Mouse (Mus musculus) liver, embryonic 13.5 days (tissue): ENCODE results near the gene Ofcc1. TPM values are rescaled to one million over a fixed set of nuclear protein-coding genes. Genes with fewer than 3 reads are reported as not detected.

Source experiments
- ATAC-seq: fragments of 200-750 bp; cut with Nextera tagmentation; 2 replicates; pipeline ENCODE4 v1.8.0; 2017; ENCODE audit warnings: low read depth, mild to moderate bottlenecking, moderate number of reproducible peaks, moderate library complexity
- DNase-seq: peaks from one replicate; pipeline ENCODE4 v3.0.0; 2022
- H3K27ac ChIP-seq: fragments of 300-500 bp; sonication (generic); 2 replicates; pipeline ENCODE4 v1.5.1; 2015; ENCODE audit warnings: moderate library complexity, mild to moderate bottlenecking, inconsistent platforms
- H3K27me3 ChIP-seq: fragments of 300-500 bp; sonication (generic); 2 replicates; pipeline ENCODE4 v1.6.1; 2015; ENCODE audit warnings: mild to moderate bottlenecking, inconsistent platforms
- H3K36me3 ChIP-seq: fragments of 300-500 bp; sonication (generic); 2 replicates; pipeline ENCODE4 v1.6.1; 2015; ENCODE audit warnings: mild to moderate bottlenecking, inconsistent platforms
- H3K4me1 ChIP-seq: fragments of 300-500 bp; sonication (generic); replicated peaks from 2 replicates; pipeline ENCODE4 v1.6.1; 2015; ENCODE audit warnings: inconsistent platforms
- H3K4me2 ChIP-seq: fragments of 300-500 bp; sonication (generic); 2 replicates; pipeline ENCODE4 v1.6.1; 2015; ENCODE audit warnings: inconsistent platforms, mild to moderate bottlenecking, moderate library complexity
- H3K4me3 ChIP-seq: fragments of 300-500 bp; sonication (generic); replicated peaks from 2 replicates; pipeline ENCODE4 v1.5.1; 2015; ENCODE audit warnings: mild to moderate bottlenecking, inconsistent platforms
- H3K9ac ChIP-seq: fragments of 300-500 bp; sonication (generic); 2 replicates; pipeline ENCODE4 v1.6.1; 2015; ENCODE audit warnings: mild to moderate bottlenecking, inconsistent platforms
- H3K9me3 ChIP-seq: fragments of 300-500 bp; sonication (generic); replicated peaks from 2 replicates; pipeline ENCODE4 v1.6.1; 2016; ENCODE audit warnings: inconsistent platforms
- WGBS: fragments of 180-500 bp; shearing (Covaris S2); methylation state at CpG from one replicate; pipeline ENCODE4 v1.1.7; 2015; ENCODE audit not compliant: insufficient replicate concordance; 5-methylcytosine and 5-hydroxymethylcytosine counted together
- polyA plus RNA-seq: library from polyadenylated mRNA; unstranded; fragments of >200 nt; fragmentation: Nextera tagmentation; extraction: Ambion mirVana; gene quantifications from 2 replicates; pipeline ENCODE4 v1.2.1, GENCODE M21; 2015

Ofcc1 gene
- polyA plus RNA-seq, 1 experiment from 2014 or later = not detected

DNA sequence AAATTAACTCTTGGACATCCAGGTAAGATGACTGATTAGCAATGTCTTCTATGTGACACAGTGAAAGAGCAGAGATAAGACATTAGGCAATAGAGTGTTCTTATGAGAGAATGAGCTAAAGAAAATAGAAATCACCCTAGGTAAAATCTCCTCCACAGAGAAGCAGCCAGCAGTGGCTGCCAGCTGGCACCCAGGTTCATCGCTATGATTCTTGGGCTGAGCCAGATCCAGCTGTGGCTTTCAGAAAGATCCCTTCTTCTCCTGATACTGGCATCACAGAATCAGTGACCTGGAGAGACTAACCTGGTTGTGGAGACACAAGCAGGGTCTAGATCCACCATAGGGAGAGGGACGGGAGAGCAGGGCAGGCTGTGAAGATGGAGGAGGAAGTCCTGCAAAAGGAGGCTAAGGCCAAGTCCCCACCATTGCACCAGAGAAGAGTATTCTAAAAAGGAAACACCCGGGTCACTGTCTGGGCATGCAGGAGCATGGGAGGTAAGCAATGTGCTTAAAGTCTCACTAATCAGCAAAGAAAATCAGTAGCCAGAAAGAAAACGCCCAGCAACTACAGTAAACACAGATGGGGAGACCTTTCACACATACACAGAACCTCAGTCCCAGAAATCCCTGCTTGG, 46.0 kb downstream of the Ofcc1 start:
- 53% methylated on average over 4 of the region's 4 CpGs for WGBS
- no peak for DNase-seq
- no peak overlapping the region for H3K27ac ChIP-seq
- no peak overlapping the region for H3K9ac ChIP-seq
- H3K4me3 ChIP-seq = no peak overlapping the region
- no peaks in the 10 kb centered on the region for H3K27me3 ChIP-seq
- no peak overlapping the region for H3K4me2 ChIP-seq
- no peaks in the 10 kb centered on the region for H3K36me3 ChIP-seq
- no peaks in the 10 kb centered on the region for H3K4me1 ChIP-seq
- no peak for ATAC-seq
- no peaks in the 10 kb centered on the region for H3K9me3 ChIP-seq

DNA sequence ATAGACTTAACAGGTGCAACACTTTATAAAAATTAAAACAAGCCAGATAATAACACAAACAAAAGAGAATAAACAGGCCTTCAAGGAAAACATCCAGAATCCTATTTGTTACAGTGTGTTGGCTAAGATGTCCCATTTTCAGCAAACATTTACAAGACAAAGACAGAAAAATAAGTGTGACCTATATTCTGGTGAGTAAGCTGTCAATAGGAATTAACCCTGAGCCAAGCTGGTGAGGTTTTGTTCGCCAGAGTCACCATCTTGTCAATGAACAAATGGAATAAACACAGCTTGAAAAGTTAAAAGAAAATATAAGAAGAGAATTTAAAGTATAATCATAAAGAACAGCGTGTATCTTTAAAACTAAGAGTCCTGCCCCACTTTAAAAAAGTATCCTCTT, 68.4 kb downstream of the Ofcc1 start:
- no peaks in the 10 kb centered on the region for H3K4me1 ChIP-seq
- H3K36me3 ChIP-seq = no peaks in the 10 kb centered on the region
- no peak overlapping the region for H3K4me3 ChIP-seq
- ATAC-seq = no peak
- H3K9me3 ChIP-seq = no peaks in the 10 kb centered on the region
- H3K9ac ChIP-seq = no peak overlapping the region
- H3K27me3 ChIP-seq = no peaks in the 10 kb centered on the region
- H3K4me2 ChIP-seq = no peak overlapping the region
- DNase-seq = no peak
- 46% methylated on average over 2 of the region's 2 CpGs for WGBS
- no peak overlapping the region for H3K27ac ChIP-seq

DNA sequence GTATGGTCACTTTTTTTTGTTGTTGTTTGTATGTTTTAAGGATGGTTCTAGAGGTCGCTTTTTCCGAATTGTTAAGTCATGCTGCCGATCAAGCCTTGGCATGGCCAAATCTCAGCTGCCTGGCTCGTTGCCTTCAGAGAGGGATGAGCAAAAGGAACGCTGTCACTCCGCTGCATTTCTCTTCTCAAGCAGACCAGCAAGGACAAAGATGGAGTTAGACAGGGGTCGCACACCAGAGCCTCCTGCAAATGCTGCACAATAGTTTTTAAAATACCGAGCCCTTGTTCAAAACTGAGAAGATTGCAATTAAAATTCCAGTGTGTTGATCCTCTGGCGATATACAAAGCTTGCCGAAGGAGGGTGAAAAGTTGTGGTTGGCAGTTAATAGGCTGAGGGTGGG, 70.4 kb downstream of the Ofcc1 start:
- H3K36me3 ChIP-seq = no peaks in the 10 kb centered on the region
- no peaks in the 10 kb centered on the region for H3K4me1 ChIP-seq
- WGBS = 80% methylated on average over 10 of the region's 10 CpGs
- DNase-seq = no peak
- no peaks in the 10 kb centered on the region for H3K9me3 ChIP-seq
- no peak overlapping the region for H3K27ac ChIP-seq
- H3K4me3 ChIP-seq = no peak overlapping the region
- H3K27me3 ChIP-seq = no peaks in the 10 kb centered on the region
- H3K9ac ChIP-seq = no peak overlapping the region
- no peak for ATAC-seq
- no peak overlapping the region for H3K4me2 ChIP-seq

DNA sequence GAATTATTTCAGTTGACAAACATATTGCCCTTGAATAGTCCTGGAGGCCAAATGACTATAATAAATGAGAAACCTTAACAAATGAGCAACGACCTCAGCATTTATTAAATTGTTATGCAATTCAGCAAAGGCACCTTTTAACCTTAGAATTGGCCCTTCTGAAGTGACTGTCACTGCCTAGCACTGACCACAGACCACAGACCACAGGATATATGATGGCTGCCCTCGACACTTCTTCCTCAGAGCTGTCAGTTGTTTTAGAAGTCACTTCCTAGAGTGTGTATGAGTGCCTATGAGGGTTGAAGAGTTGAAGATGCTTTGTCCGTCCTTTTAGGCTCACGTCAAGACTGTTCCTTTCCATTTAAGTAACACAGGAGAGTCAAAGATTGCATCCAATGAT, 72.6 kb downstream of the Ofcc1 start:
- H3K9me3 ChIP-seq = no peaks in the 10 kb centered on the region
- no peaks in the 10 kb centered on the region for H3K27me3 ChIP-seq
- ATAC-seq (no peak), DNase-seq (no peak)
- no peaks in the 10 kb centered on the region for H3K4me1 ChIP-seq
- H3K36me3 ChIP-seq = no peaks in the 10 kb centered on the region
- no peak overlapping the region for H3K9ac ChIP-seq
- H3K4me3 ChIP-seq = no peak overlapping the region
- H3K27ac ChIP-seq = no peak overlapping the region
- WGBS = 17% methylated on average over 4 of the region's 4 CpGs
- no peak overlapping the region for H3K4me2 ChIP-seq

DNA sequence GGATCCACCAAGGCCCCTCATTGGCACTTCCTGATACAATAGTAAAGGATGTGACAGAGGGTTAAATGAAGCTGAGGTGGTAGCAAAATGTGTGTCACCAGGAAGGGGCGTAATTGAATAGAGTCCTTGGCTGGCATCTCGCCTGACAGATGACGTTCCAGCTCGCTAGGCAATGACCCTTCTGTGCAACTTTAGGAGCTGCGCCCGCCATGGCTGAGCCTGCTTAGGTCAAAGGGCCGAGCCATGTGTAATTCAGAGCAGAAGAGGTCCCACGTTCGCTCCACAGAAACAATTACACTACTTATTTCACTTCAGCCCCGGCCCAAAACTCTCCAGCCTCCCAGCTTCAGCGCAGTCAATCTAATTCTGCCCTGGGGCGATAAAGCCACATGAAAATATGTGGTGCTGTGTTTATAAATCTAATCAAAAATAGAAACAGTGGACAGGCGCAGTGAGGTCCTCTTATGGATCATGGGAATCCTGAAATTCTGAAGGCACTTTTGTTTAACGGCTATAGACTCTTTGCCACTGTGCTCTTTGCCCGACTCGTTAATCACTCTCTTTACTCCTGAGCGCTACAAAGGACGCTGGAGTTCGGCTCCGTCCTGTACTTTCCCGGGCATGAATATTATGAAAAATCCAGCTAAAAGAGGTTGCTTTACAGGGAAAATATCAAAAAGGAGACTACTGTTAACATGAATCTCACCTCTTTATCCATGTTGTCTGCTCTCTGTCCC, 73.8 kb downstream of the Ofcc1 start:
- DNase-seq (no peak), ATAC-seq (no peak)
- Histone ChIP-seq H3K4me2 (no peak overlapping the region), H3K36me3 (no peaks in the 10 kb centered on the region), H3K4me1 (no peaks in the 10 kb centered on the region), H3K27ac (no peak overlapping the region), H3K9ac (no peak overlapping the region), H3K27me3 (no peaks in the 10 kb centered on the region), H3K4me3 (no peak overlapping the region), H3K9me3 (no peaks in the 10 kb centered on the region)
- WGBS = 69% methylated on average over 21 of the region's 21 CpGs

DNA sequence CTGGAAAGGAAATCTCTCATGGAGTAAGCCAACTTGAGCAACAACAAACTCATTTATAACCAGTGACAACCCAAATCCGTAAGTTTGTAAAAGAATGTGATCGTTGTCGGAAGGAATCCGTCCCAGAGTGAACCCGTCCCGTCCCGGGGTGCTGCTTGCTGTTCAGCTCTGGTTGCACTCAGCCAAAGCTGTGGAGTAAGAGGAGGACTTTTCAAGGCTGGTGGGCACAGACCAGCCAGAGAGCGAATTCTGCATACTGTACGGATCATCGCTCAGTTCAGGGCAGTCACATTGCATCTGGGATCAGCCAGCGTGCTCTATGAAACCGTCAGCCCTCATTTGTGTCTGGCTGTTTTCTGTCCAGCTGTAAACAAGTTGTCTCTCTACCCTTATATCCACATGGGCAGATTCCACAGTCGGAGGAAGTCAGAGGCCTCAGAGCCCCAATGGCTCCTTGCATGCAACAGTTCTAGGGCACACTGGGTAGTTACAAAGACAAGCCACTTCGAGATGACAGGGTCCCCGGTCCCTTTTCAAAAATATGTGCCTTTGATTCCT, 75.9 kb downstream of the Ofcc1 start:
- no peak overlapping the region for H3K9ac ChIP-seq
- WGBS = 71% methylated on average over 15 of the region's 15 CpGs
- DNase-seq (no peak), ATAC-seq (no peak)
- no peak overlapping the region for H3K4me3 ChIP-seq
- no peak overlapping the region for H3K27ac ChIP-seq
- H3K4me2 ChIP-seq = no peak overlapping the region
- no peaks in the 10 kb centered on the region for H3K27me3 ChIP-seq
- no peaks in the 10 kb centered on the region for H3K9me3 ChIP-seq
- H3K36me3 ChIP-seq = no peaks in the 10 kb centered on the region
- H3K4me1 ChIP-seq = no peaks in the 10 kb centered on the region

DNA sequence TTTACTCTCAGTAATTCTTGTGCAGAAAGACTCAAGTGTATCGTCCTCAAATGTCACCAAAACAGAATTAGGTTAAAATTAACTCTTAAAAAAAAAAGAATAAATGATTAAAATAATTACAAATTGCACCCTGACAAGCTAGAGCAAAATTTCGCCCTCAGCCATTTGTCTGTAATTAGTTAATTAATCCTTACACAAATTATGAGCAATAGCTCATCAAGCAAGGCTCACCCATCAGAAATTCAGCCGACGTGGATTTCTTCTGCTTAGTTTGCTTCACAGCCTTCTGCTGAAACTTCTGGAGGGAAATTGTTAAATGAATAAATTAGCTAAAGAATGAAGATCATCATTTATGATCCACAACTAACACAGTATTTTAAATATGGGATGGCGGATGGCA, 80.6 kb downstream of the Ofcc1 start:
- Histone ChIP-seq H3K27ac (no peak overlapping the region), H3K4me1 (no peaks in the 10 kb centered on the region), H3K27me3 (no peaks in the 10 kb centered on the region), H3K4me3 (no peak overlapping the region), H3K9me3 (no peaks in the 10 kb centered on the region), H3K4me2 (no peak overlapping the region), H3K9ac (no peak overlapping the region), H3K36me3 (no peaks in the 10 kb centered on the region)
- no peak for DNase-seq
- ATAC-seq = no peak
- WGBS = 61% methylated on average over 5 of the region's 5 CpGs

DNA sequence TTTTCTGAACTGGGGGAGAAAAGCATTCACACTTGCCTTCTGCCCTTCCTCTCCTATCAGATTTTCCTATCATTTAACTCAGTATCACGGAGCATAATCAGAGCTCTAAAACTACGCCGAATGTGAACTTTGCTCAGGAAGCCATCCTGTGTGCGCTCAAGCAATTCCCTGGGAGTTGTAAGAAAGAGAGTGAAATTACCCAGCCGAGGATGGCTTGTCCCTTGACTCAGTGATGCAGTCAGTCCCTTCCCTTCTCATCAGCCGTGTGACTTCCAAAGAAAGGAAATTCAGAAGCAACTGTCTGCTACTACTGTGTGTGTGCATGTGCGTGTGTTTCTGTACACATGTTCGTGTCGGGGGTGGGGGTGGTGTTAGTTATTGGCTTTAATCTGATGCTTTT, 93.7 kb downstream of the Ofcc1 start:
- Histone ChIP-seq H3K9me3 (no peaks in the 10 kb centered on the region), H3K4me2 (no peak overlapping the region), H3K27ac (no peak overlapping the region), H3K4me3 (no peak overlapping the region), H3K9ac (no peak overlapping the region), H3K4me1 (no peaks in the 10 kb centered on the region), H3K27me3 (no peaks in the 10 kb centered on the region), H3K36me3 (no peaks in the 10 kb centered on the region)
- 74% methylated on average over 9 of the region's 9 CpGs for WGBS
- ATAC-seq = no peak
- no peak for DNase-seq

DNA sequence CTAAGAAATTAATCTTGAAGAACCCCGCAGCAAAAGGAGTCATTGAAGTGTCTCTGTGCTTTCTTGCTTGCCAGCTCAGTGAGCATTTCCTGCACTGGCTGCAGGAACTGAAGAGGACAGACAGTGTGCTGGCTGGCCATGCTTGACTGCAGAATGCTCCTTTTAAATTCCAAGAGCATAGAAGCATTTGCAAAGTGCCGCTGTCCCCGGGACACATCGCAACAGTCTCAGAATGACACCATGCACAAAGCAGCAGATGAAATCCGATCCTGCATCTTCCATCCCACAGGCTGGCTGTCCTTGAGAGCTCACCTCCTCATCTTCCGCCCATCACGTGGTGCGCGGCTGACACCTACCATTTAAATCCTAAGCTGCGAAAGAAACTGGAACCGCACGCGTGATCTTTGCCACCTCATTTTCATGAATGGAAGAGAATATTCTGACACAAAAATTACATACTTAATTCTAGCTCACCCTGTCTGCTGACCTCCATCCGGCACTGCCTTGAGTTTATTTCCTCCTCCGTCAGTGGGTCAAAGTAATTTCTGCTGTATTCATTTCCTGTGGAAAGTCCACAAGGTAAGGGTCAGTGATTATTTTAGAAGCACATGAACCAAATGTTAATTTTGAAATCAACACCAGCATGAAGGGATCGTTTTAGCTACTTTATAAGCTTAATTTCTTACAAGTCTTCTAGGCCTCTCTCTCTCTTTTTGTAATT, 98.0 kb downstream of the Ofcc1 start:
- H3K4me2 ChIP-seq = no peak overlapping the region
- no peaks in the 10 kb centered on the region for H3K9me3 ChIP-seq
- no peaks in the 10 kb centered on the region for H3K27me3 ChIP-seq
- no peak overlapping the region for H3K9ac ChIP-seq
- H3K27ac ChIP-seq = no peak overlapping the region
- DNase-seq (no peak), ATAC-seq (no peak)
- no peak overlapping the region for H3K4me3 ChIP-seq
- WGBS = 77% methylated on average over 16 of the region's 16 CpGs
- H3K36me3 ChIP-seq = no peaks in the 10 kb centered on the region
- no peaks in the 10 kb centered on the region for H3K4me1 ChIP-seq

DNA sequence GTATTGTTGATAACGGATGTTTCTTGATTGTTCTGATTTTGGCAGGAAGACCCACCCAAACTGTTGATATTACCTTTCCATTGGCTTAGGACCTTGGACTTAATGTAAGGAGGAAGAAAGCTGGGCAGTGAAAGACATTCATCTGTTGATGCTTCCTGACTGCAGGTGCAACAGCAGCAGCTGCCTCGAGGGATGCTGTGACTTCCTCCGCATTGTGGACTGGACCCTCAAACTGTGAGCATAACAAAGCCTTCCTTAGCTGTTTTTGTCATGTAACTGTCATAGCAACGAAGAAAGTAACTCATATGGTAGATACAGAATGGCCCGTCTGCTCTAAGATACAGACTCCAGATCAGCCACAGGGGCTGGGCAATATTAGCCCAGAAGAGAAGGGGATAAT, 102.5 kb downstream of the Ofcc1 start:
- H3K36me3 ChIP-seq = no peaks in the 10 kb centered on the region
- H3K4me1 ChIP-seq = no peaks in the 10 kb centered on the region
- H3K9me3 ChIP-seq = no peaks in the 10 kb centered on the region
- 56% methylated on average over 5 of the region's 5 CpGs for WGBS
- no peak overlapping the region for H3K4me2 ChIP-seq
- ATAC-seq = no peak
- H3K27ac ChIP-seq = no peak overlapping the region
- H3K9ac ChIP-seq = no peak overlapping the region
- DNase-seq = no peak
- no peaks in the 10 kb centered on the region for H3K27me3 ChIP-seq
- no peak overlapping the region for H3K4me3 ChIP-seq

DNA sequence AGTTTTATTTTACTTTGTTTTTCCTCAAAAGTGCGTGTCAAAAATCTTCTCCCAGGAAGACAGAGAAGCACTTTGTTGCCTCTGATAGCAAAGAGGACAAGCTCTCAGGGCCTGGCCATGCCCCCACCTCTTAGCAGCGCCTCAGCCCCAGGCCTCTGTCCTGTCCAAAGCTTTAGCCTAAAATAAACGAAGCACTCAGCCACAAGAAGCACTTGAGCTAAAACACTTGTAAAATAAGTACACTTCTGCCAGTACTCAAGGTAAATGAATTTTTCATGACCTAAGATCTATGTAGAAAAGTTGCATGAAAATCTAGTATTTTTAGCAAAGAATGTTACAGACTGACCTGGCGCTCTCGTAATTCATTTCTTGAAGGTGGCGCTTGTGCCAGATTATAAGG, 117.4 kb downstream of the Ofcc1 start:
- Histone ChIP-seq H3K4me3 (no peak overlapping the region), H3K4me2 (no peak overlapping the region), H3K9me3 (no peaks in the 10 kb centered on the region), H3K27ac (no peak overlapping the region), H3K4me1 (no peaks in the 10 kb centered on the region), H3K9ac (no peak overlapping the region), H3K27me3 (no peaks in the 10 kb centered on the region), H3K36me3 (no peaks in the 10 kb centered on the region)
- DNase-seq (no peak), ATAC-seq (no peak)
- 68% methylated on average over 6 of the region's 6 CpGs for WGBS
